Mouse (Mus musculus): ENCODE results near the gene Gm10118. TPM values are rescaled to one million over a fixed set of nuclear protein-coding genes. Genes with fewer than 3 reads are reported as not detected.

Gm10118 gene
- polyA plus RNA-seq, 1 experiment from 2014 or later: not detected

DNA sequence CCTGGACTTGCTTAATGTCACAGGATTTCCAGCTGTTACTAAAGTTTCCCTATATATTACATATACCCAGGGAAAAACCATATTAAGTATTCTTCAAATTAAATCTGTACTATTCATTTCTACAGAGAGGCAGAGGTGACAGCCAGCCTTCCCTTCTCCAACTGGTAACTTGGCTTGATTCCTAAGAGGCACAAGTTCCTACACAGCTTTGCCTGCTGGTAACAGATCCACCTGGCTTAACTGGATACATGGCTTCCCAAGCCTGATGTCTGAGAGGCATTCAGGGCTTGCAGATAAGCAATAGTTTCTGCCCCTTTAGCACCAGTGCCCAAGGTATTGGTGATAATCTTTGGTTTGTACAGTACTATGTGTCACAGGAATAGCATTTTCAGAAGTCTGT, 27.3 kb downstream of the Gm10118 start:
- no peak overlapping the region for H3K9ac ChIP-seq (ENCODE audit: low read depth, low read length)
- no peak overlapping the region for H3K4me3 ChIP-seq (ENCODE audit: low read depth, low read length)
- H3K4me1 ChIP-seq (ENCODE audit: control insufficient read depth, low read depth, low read length): no peaks in the 10 kb centered on the region
- no peaks in the 10 kb centered on the region for H3K27me3 ChIP-seq (ENCODE audit: control insufficient read depth, insufficient read depth, low read depth, low read length)
- no peak overlapping the region for H3K4me2 ChIP-seq (ENCODE audit: low read depth, low read length)
- no peak for ATAC-seq (ENCODE audit: low read depth)
- H3K27ac ChIP-seq (ENCODE audit: low read length): no peak overlapping the region
- H3K9me3 ChIP-seq (replicated peaks; ENCODE audit: control insufficient read depth, low read length): no peaks in the 10 kb centered on the region
- H3K36me3 ChIP-seq (ENCODE audit: control insufficient read depth, insufficient read depth): no peaks in the 10 kb centered on the region

GRCm38 (mm10) chr10:63894612-63895011, 32.6 kb downstream of the Gm10118 start:
- no peak for ATAC-seq (ENCODE audit: low read depth)
- Histone ChIP-seq H3K27me3 (ENCODE audit: control insufficient read depth, insufficient read depth, low read depth, low read length) (no peaks in the 10 kb centered on the region), H3K36me3 (ENCODE audit: control insufficient read depth, insufficient read depth) (no peaks in the 10 kb centered on the region), H3K4me2 (ENCODE audit: low read depth, low read length) (no peak overlapping the region), H3K9ac (ENCODE audit: low read depth, low read length) (no peak overlapping the region), H3K4me1 (ENCODE audit: control insufficient read depth, low read depth, low read length) (no peaks in the 10 kb centered on the region), H3K27ac (ENCODE audit: low read length) (no peak overlapping the region), H3K9me3 (replicated peaks; ENCODE audit: control insufficient read depth, low read length) (no peaks in the 10 kb centered on the region), H3K4me3 (ENCODE audit: low read depth, low read length) (no peak overlapping the region)
- WGBS (ENCODE audit: insufficient replicate concordance): 62% methylated on average over 5 of the region's 5 CpGs

- 67% methylated on average over 23 of the region's 23 CpGs for WGBS (ENCODE audit: insufficient replicate concordance)
- Histone ChIP-seq H3K27me3 (ENCODE audit: control insufficient read depth, insufficient read depth, low read depth, low read length) (no peaks in the 10 kb centered on the region), H3K9me3 (replicated peaks; ENCODE audit: control insufficient read depth, low read length) (no peaks in the 10 kb centered on the region), H3K9ac (ENCODE audit: low read depth, low read length) (no peak overlapping the region), H3K4me1 (ENCODE audit: control insufficient read depth, low read depth, low read length) (no peaks in the 10 kb centered on the region), H3K4me2 (ENCODE audit: low read depth, low read length) (no peak overlapping the region), H3K4me3 (ENCODE audit: low read depth, low read length) (no peak overlapping the region), H3K27ac (ENCODE audit: low read length) (no peak overlapping the region), H3K36me3 (ENCODE audit: control insufficient read depth, insufficient read depth) (no peaks in the 10 kb centered on the region)
- ATAC-seq (ENCODE audit: low read depth): no peak
Observed at GRCm38 (mm10) chr10:63886449-63887088, 40.7 kb downstream of the Gm10118 start.

GRCm38 (mm10) chr10:63880462-63880903, 46.8 kb downstream of the Gm10118 start:
- H3K9me3 ChIP-seq (replicated peaks; ENCODE audit: control insufficient read depth, low read length): no peaks in the 10 kb centered on the region
- H3K9ac ChIP-seq (ENCODE audit: low read depth, low read length): no peak overlapping the region
- no peak overlapping the region for H3K27ac ChIP-seq (ENCODE audit: low read length)
- no peak overlapping the region for H3K4me2 ChIP-seq (ENCODE audit: low read depth, low read length)
- no peak for ATAC-seq (ENCODE audit: low read depth)
- H3K4me3 ChIP-seq (ENCODE audit: low read depth, low read length): no peak overlapping the region
- no peaks in the 10 kb centered on the region for H3K27me3 ChIP-seq (ENCODE audit: control insufficient read depth, insufficient read depth, low read depth, low read length)
- H3K4me1 ChIP-seq (ENCODE audit: control insufficient read depth, low read depth, low read length): no peaks in the 10 kb centered on the region
- WGBS (ENCODE audit: insufficient replicate concordance): 67% methylated on average over 5 of the region's 5 CpGs
- no peaks in the 10 kb centered on the region for H3K36me3 ChIP-seq (ENCODE audit: control insufficient read depth, insufficient read depth)

Other genes starting within 250 kb of the Gm10118 start
- gene Lrrtm3, start 162.8 kb upstream of the Gm10118 start, polyA plus RNA-seq (2015; fragmentation: Nextera tagmentation; extraction: Ambion mirVana): 0.13 TPM in 1 of 2 replicates, not detected in the other